Mouse (Mus musculus) gastrocnemius, postnatal 10 days (tissue): ENCODE measurements at regions not wholly inside any gene's neighbourhood (a gene's known extent, or its start where the extent isn't known, plus 50 kb on each side); places are given as distances from the start of the nearest gene placed in this dataset.

Experiments
- DNase-seq: peaks from one replicate; pipeline ENCODE4 v3.0.0; 2021; ENCODE audit warnings: mixed read lengths

DNA sequence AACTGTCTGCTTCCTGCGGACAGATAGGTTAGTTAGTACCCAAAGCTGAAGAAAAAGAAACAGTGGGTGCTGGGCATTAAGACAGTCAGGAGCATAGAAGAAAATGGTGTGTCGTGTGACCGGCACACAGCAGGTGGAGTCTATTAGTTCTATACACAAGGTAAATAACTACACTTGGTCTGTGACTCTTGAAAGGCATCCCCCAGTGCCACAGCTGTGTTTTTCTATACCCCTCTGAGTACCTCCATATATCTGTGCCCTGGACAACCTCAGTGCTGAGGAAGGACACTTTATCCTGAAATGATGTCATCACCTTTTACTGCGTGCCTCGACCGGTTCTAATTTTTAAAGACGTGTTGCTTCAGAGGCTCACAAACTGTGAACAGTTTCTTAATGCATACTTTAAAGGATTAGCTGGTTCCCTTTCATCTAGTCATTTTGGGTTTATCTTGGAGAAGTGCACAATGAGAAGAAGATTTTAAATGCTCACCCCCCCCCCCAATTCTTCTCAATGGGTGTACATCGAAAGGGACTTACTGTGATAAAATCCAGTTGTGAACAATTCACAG is 666.1 kb downstream of the Pkhd1 start:
- DNase-seq = no peak

DNA sequence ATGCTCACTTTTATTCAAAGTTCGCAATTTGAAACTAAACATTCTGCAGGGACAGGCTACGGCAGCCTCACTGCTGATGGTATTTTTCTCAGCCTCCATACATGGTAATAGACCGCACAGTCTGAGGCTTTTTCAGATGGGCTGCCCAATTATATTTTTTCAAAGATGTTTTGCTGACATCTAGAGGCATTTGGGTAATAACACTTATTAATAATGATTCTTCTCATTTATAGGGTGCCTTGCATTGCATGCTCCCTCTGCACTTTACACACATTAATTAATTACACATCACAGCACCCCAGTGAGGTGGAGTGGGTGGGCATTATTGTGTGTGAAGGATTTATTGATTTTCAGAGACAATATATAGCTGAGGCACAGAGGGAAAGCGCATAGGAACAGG is 644.5 kb downstream of the Pkhd1 start:
- DNase-seq = no peak

DNA sequence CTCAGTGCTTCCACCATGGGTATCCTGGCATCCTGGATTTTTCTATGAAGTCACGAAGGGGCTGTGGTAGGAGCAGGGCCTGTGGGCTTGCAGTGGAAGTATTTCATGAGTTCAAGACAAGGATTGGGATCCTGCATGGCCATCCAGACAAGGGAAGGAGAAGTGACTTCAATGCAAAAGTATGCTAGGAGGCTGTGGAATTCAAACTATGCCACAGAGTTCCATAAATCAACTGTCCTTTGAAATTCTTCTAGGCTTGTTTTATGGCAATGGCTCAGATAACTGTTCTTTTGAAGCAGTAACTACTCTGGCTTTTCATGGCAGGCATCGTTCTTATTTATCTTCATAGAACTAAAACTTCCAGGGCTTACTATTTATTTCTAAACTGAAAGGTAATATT is 643.9 kb downstream of the Pkhd1 start:
- no peak for DNase-seq

DNA sequence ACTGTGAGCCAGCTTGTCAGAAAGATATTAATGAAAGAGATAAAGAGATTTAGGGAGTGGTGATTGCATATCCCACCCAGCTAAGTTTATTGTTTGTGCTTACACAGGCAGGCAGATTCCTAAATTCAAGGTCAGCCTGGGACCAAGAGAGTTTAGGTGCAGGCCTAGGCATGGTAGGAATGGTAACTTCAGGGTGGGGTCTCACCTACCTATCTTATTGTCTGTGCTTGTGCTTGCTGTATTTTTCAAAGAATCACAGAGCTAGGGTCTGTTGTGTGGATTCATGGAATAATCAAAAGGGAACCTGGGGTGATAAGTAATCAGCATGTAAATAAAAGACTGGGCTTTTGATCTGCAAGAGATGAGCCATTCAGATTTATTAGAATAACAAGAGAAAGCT is 642.4 kb downstream of the Pkhd1 start:
- DNase-seq = no peak

DNA sequence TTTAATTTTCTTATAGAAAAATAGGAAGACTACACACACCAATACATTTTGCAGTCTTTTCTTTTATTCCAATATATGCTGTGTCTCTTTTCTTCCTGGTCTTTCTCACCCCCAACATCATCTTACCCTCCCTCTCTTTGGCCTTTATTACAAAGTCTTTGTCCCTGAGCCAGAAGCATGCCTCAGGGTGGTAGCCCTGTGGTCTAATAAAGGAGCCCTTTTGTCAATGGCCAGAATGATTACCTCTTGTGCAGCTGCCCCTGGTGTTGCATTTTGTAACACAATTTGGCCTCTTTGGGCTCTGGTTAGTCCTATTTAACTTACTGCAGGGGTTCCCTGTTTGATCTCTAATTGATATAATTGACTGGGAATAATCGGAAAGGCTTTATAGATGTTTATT is 636.7 kb downstream of the Pkhd1 start:
- DNase-seq = no peak

DNA sequence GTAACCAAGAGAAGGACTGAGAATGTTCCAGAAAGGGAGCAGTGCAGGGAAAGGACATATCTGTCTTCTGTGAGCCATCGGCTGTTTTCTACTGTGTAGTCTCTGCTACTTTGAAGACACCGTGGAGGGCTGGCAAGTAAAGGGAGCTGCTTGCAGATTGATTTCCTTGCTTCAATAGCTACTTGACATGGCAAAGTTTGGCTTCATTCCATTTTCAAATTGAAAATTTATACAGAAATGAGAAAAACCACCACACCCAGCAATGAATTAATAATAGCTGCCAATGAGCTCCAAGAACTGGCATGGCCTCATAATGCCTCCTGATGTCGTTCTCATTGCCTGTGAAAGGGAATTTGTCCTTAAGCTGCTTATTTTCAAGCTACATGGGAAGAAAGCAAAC is 635.1 kb downstream of the Pkhd1 start:
- no peak for DNase-seq

DNA sequence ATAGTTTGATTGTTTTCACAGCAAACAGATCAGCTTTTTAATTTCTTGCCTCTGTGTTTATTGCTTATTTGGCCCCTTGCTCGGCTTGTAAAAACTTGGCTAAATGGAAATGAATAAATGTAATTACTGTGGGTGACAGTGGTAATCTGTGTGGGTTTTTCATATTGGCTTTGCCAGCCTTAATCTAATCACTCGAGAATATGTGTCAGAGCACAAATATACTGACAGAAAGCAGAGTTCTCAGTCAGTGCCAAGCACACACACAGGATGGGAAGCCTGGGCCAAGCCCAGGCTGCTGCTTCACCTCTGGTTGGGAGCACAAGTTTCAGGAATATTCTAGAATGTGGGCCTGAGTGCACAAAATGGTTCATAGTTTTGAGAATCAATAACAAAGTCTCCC is 634.4 kb downstream of the Pkhd1 start:
- DNase-seq = no peak

DNA sequence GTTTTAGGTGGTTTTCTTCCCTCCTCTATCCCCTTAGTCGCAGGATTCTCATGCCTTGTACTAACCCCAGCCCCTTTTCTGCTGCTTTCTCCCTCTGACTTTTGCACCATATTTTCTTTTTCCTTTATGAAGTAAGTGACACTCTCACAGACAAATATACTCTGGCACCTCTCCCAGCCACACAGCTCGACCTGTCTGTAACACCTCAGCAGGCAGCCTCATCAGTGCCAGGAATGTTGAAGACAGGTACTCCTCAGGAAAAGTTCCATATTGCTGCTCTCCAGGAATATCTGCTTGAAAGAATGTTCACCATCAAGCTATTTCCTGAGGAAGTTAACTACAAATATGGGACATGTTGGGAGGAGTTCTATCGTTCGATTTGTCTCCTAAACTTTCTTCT is 627.9 kb downstream of the Pkhd1 start:
- DNase-seq = no peak
